Mouse (Mus musculus): Measurements from ENCODE around the gene Vmn1r199. TPM values are rescaled to one million over a fixed set of nuclear protein-coding genes. Genes with fewer than 3 reads are reported as not detected.

Vmn1r199 gene
- polyA plus RNA-seq, 1 experiment from 2014 or later = not detected

Other genes starting within 250 kb of the Vmn1r199 start
- gene Vmn1r191, start 195.8 kb upstream of the Vmn1r199 start, polyA plus RNA-seq (2015; fragmentation: Nextera tagmentation; extraction: Ambion mirVana) = not detected in 2 replicates
- not detected in 2 replicates for gene Vmn1r192, start 188.7 kb upstream of the Vmn1r199 start, polyA plus RNA-seq (2015; fragmentation: Nextera tagmentation; extraction: Ambion mirVana)
- gene Vmn1r193, start 156.7 kb upstream of the Vmn1r199 start, polyA plus RNA-seq (2015; fragmentation: Nextera tagmentation; extraction: Ambion mirVana) = not detected in 2 replicates
- not detected in 2 replicates for gene Vmn1r194, start 135.6 kb upstream of the Vmn1r199 start, polyA plus RNA-seq (2015; fragmentation: Nextera tagmentation; extraction: Ambion mirVana)
- not detected in 2 replicates for gene Vmn1r195, start 109.3 kb upstream of the Vmn1r199 start, polyA plus RNA-seq (2015; fragmentation: Nextera tagmentation; extraction: Ambion mirVana)
- not detected in 2 replicates for gene Vmn1r196, start 89.9 kb upstream of the Vmn1r199 start, polyA plus RNA-seq (2015; fragmentation: Nextera tagmentation; extraction: Ambion mirVana)
- gene Vmn1r197, start 55.2 kb upstream of the Vmn1r199 start, polyA plus RNA-seq (2015; fragmentation: Nextera tagmentation; extraction: Ambion mirVana) = not detected in 2 replicates
- not detected in 2 replicates for gene Vmn1r198, start 29.5 kb upstream of the Vmn1r199 start, polyA plus RNA-seq (2015; fragmentation: Nextera tagmentation; extraction: Ambion mirVana)
- not detected in 2 replicates for gene Vmn1r200, start 10.6 kb downstream of the Vmn1r199 start, polyA plus RNA-seq (2015; fragmentation: Nextera tagmentation; extraction: Ambion mirVana)
- not detected in 2 replicates for gene Vmn1r201, start 92.1 kb downstream of the Vmn1r199 start, polyA plus RNA-seq (2015; fragmentation: Nextera tagmentation; extraction: Ambion mirVana)
- not detected in 2 replicates for gene Vmn1r202, start 125.6 kb downstream of the Vmn1r199 start, polyA plus RNA-seq (2015; fragmentation: Nextera tagmentation; extraction: Ambion mirVana)
- gene Vmn1r203, start 138.3 kb downstream of the Vmn1r199 start, polyA plus RNA-seq (2015; fragmentation: Nextera tagmentation; extraction: Ambion mirVana) = not detected in 2 replicates
- gene Vmn1r204, start 173.4 kb downstream of the Vmn1r199 start, polyA plus RNA-seq (2015; fragmentation: Nextera tagmentation; extraction: Ambion mirVana) = not detected in 2 replicates
- gene Vmn1r205, start 213.2 kb downstream of the Vmn1r199 start, polyA plus RNA-seq (2015; fragmentation: Nextera tagmentation; extraction: Ambion mirVana) = not detected in 2 replicates
- not detected in 2 replicates for gene Vmn1r206, start 244.4 kb downstream of the Vmn1r199 start, polyA plus RNA-seq (2015; fragmentation: Nextera tagmentation; extraction: Ambion mirVana)